Mouse (Mus musculus): ENCODE data around the gene Klf11.

GRCm38 (mm10) chr12:24650415-24651062, 535 bp upstream of the Klf11 start:
- TF ChIP-seq CTCF (IDR thresholded peaks at IDR 0.05; ENCODE audit: extremely low read depth, insufficient read length, insufficient replicate concordance, low read depth, low read length) (no peak), POLR2A (IDR thresholded peaks at IDR 0.05; ENCODE audit: low read depth, low read length) (no peak)
